Mouse (Mus musculus) c-Kit-negative CD71-positive TER-119-positive erythroid progenitor cells, embryonic 14.5 days (primary cell): ENCODE measurements around the gene Prkcq.

Experiments
- DNase-seq: peaks from one replicate; pipeline ENCODE4 v3.0.0-alpha.2; 2013; ENCODE audit warnings: low read depth, low spot score

Prkcq gene

GRCm38 (mm10) chr2:11186586-11186985 lies 14.7 kb downstream of the Prkcq start:
- DNase-seq = no peak

DNA sequence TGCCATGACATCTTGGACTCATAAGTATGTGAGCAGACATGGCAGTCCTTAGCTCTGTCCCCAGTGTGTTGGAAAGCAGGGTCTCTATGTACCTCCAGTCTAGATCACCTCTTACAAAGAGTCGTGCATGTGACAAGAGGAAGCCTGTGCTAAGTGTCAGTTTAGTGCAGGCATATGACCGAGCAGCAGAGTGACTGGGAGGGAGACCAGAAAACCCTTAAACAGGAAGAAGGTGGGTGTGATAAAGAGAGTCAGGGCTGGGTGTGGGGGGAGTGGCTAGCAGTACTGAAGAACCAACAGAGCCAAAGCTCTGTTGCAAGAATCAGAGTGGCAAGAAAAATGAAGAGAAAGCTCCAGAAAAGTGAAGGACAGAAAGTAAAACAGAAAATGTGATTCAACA lies 15.3 kb downstream of the Prkcq start:
- DNase-seq = no peak

DNA sequence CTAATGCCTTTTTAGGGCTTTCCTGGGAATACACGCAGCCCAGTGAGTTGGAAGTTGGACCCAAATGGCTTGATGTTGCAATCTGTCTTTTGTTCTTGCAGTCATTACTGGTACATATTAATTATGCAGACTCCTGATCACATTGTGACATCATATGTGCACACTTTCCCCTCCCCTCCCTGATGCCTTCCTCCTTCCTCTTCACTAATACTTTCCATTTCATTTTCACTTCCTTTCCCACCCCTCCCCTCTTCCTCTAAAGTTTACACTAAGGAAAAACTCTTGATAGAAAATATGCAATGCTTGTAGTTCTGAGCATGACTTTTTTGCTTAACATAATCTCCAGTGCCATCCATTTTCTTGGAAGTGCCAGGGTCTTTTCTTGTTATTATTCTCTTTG lies 16.4 kb downstream of the Prkcq start:
- no peak for DNase-seq

- DNase-seq = no peak
These were observed 17.4 kb downstream of the Prkcq start for GRCm38 (mm10) chr2:11189150-11189767.

DNA sequence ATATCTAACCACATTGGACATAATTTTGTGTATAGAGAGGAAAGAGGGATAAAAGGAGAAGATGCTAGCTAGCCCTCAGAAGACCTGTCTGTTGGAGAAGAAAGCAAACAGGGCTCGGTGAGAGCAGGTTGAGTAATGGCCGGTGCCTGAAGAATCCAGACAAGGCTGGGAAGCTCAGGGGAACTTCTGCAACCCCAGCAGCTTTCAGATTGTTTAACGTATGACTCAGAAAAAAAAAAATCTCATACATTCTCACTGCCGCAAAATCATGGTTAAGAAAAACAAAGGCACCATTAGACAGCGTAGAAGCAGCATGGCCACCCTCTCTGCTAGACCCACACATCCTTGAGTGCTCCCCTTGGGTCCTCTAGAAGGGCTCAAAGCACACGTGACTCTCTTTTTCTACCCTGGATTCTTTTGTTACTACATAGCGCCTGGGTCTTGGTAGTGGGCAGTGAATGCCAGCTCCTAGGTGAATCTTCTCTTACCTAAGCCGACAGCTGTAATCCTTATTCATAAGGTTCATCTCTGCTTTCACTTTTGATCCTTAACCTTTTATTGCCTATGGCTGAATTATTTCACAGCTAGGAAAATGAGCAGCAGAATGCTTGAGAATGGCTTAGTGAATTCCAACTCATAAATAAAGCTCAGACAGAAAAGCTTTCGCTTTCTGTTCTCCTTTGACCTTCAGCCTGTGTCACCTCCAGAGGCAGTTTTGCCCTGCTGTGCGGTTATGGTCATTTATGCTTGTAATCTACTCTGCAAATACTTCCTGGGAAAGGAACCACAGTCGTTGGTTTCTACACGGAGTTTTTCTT lies 20.6 kb downstream of the Prkcq start:
- no peak for DNase-seq

DNA sequence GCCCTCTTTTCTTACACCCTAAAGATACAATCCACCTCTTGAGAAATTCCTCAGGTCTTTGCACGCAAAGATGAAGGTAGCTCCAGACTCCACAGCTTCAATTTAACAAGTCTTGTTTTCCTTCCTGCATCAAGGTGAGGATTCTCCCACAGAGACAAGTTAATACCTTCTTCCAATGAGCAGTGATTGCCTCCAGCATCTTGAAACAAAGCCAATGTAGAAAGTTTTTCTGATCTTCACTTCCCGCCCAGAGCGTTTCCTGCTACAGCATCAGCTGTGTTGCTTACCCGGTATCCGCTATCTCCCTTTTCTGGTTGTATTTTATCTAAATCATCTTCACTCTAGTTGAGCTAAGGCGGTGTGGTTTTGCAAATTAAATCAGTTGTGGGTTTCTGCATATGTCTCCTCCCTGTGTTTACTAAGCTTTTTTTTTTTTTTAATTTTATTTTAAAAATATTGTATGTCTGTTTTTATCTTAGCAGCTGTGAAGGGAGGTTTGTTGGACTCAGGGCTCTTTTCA lies 21.3 kb downstream of the Prkcq start:
- DNase-seq = no peak

DNA sequence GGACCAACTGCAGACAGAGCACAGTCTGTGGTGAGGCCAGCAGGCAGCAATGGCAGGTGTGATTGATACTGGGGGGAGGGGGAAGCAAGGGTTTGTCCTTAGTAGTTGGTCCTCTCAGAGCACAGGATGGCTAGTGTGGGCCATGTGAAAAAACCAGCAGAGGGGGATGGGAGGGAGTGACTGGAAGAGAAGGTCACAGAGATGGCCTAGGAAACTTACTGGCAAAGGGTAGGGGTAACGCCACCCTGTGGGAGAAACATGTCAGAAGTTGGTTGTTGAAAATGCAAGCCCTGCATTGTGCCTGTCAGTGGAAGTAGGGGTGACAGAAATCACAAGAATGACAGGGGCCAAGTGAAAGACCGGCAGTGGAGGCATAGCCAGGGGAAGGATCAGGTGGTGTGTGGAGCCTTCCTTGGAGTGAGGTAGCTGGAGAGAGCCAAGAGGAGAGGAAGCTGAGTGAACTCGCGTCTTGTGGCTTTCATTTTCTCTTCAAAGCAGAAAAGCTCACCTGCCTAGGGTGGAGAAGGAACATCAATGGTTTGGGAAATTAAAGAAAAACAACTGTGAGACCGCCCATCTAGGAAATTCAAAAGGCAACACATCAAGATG lies 22.9 kb downstream of the Prkcq start:
- DNase-seq = no peak

DNA sequence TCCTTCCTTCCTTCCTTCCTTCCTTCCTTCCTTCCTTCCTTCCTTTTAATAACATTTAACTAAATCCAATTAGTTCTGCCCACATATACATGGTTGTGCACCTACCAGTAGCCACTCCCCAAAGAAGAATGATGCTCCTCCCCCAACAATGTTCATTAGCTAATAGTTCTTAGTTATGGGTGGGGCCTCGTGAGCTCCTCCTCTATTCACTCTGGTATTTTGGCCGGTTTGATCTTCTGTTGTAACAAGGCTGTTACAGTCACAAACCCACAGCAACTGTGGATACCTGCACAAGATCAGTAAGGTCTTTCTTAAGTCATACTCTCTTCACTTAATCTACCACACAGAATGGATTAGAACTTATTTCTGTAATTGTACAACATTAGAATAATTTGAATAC lies 24.2 kb downstream of the Prkcq start:
- no peak for DNase-seq

- DNase-seq = no peak
These were observed 25.1 kb downstream of the Prkcq start for GRCm38 (mm10) chr2:11196952-11197559.

GRCm38 (mm10) chr2:11199624-11200023 lies 27.7 kb downstream of the Prkcq start:
- DNase-seq = no peak

- no peak for DNase-seq
These were observed 30.9 kb downstream of the Prkcq start for GRCm38 (mm10) chr2:11202841-11203240.

DNA sequence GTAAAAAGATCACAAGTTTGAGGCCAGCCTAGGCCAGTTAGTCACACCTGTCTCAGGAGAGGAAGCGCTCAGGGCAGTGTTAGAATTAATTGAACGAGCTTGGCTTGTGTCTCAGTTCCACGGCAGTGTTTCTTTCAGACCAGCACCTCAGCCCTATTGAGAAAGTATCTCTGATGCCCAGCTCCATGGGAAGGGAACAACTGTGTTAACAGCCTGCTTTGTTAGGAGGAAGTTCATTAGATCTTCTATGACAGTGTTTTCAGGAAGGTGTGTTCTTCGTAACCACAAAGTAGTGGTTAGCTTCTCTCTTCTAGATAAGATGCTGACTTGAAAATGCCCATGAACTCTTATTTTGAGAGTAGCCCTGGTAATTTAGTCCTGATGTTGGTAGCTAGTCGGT lies 31.4 kb downstream of the Prkcq start:
- DNase-seq = no peak

GRCm38 (mm10) chr2:11204232-11204631 lies 32.3 kb downstream of the Prkcq start:
- no peak for DNase-seq

DNA sequence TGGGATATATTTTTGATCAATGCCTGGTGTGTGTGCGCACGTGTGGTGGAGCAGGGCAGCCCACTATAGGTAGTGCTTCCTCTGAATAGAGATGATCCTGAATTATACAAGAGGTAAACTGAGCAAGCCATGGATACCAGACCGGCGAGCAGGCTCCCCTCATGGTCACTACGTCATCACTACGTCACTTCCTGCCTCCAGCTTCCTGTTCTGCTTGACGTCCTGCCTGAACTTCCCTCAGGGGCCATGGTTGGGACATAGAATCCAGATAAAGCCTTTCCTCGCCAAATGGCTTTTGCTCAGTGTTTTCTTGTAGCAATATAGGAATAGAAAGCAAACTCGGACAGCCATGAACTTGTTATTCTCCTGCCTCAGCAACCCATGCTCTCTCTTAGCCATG lies 33.1 kb downstream of the Prkcq start:
- DNase-seq = no peak

GRCm38 (mm10) chr2:11205720-11206119 lies 33.8 kb downstream of the Prkcq start:
- DNase-seq = no peak

DNA sequence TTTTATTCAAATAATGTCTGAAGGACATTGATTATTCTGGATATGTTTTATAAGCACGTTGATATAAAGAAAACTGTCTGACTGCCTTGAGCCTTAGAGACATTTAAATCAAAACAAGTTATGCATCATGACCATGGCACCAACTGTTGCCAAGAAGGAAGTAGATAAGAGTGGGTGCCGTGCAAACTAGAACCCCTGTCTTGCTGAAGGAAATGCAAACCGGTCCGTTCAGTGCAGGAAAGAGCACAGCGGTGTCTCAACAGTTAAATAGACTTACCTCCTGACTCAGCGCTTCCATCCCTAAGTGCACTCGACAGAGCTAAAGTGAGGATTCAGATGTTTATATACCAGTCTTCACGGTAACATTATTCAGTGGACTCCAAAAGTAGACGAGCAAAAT lies 36.4 kb downstream of the Prkcq start:
- no peak for DNase-seq

GRCm38 (mm10) chr2:11209335-11209734 lies 37.4 kb downstream of the Prkcq start:
- no peak for DNase-seq

- no peak for DNase-seq
These were observed 38.5 kb downstream of the Prkcq start for GRCm38 (mm10) chr2:11210241-11210916.

DNA sequence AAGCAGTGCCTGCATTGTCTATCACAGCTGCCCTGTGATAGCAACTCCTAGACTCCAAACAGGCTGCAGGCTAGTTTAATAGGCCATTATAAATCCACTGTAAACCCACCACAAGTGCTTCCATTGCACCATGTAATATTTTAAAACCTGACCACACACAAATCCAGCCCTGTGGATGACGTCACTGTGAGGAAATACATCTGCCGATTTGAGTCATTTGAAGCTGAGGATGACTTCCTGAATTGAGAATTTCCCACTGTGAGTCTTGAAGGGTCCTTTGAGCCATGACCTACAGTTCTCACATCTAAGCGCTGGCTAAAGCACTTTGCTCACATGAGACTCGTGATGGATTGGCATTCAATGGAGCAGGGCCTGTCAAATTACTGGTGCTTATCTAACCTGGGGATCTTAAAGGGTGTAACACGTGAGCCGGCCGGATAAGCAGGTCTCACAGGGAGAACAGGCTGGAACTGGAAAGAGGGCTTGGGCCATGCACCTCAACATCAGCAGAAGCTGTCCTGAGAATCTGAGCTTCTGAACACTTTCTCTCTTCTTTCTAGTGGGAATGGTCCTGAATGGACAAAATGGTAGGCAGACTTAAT lies 40.2 kb downstream of the Prkcq start:
- no peak for DNase-seq

GRCm38 (mm10) chr2:11216421-11216820 lies 44.5 kb downstream of the Prkcq start:
- DNase-seq = no peak

GRCm38 (mm10) chr2:11216847-11217246 lies 44.9 kb downstream of the Prkcq start:
- DNase-seq = no peak
